Mouse (Mus musculus): Measurements from ENCODE around the gene Olfr531.

Olfr531 gene

GRCm38 (mm10) chr7:140402818-140403217 is at the start of gene Olfr531:
Olfr531 (minus strand) TSS chr7:140402918.
- DNase-seq (ENCODE audit: inconsistent age in 2 of 2, low spot score in 1 of 2): no peak

GRCm38 (mm10) chr7:140443141-140443540 is 40.4 kb upstream of the Olfr531 start:
- DNase-seq (ENCODE audit: inconsistent age in 2 of 2, low spot score in 1 of 2): no peak

- DNase-seq (ENCODE audit: inconsistent age in 2 of 2, low spot score in 1 of 2): no peak
These were observed 18.8 kb upstream of the Olfr531 start, which contains the start of gene Olfr532 for GRCm38 (mm10) chr7:140421539-140421938. Olfr532 (minus strand) TSS chr7:140421639.

- no peak for DNase-seq (ENCODE audit: inconsistent age in 2 of 2, low spot score in 1 of 2)
These were observed 25.8 kb downstream of the Olfr531 start for GRCm38 (mm10) chr7:140376911-140377310.

- DNase-seq (ENCODE audit: inconsistent age in 2 of 2, low spot score in 1 of 2): no peak
These were observed 26.5 kb downstream of the Olfr531 start, which contains the start of gene Olfr530 for GRCm38 (mm10) chr7:140376231-140376630. Olfr530 (minus strand) TSS chr7:140376331.

GRCm38 (mm10) chr7:140374300-140374699 is 28.4 kb downstream of the Olfr531 start:
- DNase-seq (ENCODE audit: inconsistent age in 2 of 2, low spot score in 1 of 2): no peak

- DNase-seq (ENCODE audit: inconsistent age in 2 of 2, low spot score in 1 of 2): no peak
These were observed 41.1 kb downstream of the Olfr531 start, which contains the start of gene Olfr60 for GRCm38 (mm10) chr7:140361571-140361970. Olfr60 (minus strand) TSS chr7:140361671.
